Mouse (Mus musculus): ENCODE measurements around the gene Lfng. TPM values are rescaled to one million over a fixed set of nuclear protein-coding genes. Genes with fewer than 3 reads are reported as not detected.

The Lfng gene
- total RNA-seq, 2 experiments from 2014 or later: 2.9 to 4.4 TPM

GRCm38 (mm10) chr5:140583732-140584368, 23.3 kb upstream of the Lfng start:
- no peak for ATAC-seq (replicated peaks; ENCODE audit: low FRiP score, poor library complexity, severe bottlenecking)

GRCm38 (mm10) chr5:140589082-140589774, 17.9 kb upstream of the Lfng start:
- no peak for ATAC-seq (replicated peaks; ENCODE audit: low FRiP score, poor library complexity, severe bottlenecking)

GRCm38 (mm10) chr5:140594846-140595245, 12.3 kb upstream of the Lfng start:
- no peak for ATAC-seq (replicated peaks; ENCODE audit: low FRiP score, poor library complexity, severe bottlenecking)

GRCm38 (mm10) chr5:140596426-140596825, 10.7 kb upstream of the Lfng start:
- ATAC-seq (replicated peaks; ENCODE audit: low FRiP score, poor library complexity, severe bottlenecking): peak; percentile 26; the same call in 1 of the 2 replicates

- peak; percentile 81 for ATAC-seq (replicated peaks; ENCODE audit: low FRiP score, poor library complexity, severe bottlenecking)
Measured at GRCm38 (mm10) chr5:140596927-140597588, 10.1 kb upstream of the Lfng start.

GRCm38 (mm10) chr5:140597787-140598186, 9.3 kb upstream of the Lfng start:
- ATAC-seq (replicated peaks; ENCODE audit: low FRiP score, poor library complexity, severe bottlenecking): no peak

GRCm38 (mm10) chr5:140599939-140600338, 7.2 kb upstream of the Lfng start:
- no peak for ATAC-seq (replicated peaks; ENCODE audit: low FRiP score, poor library complexity, severe bottlenecking)

GRCm38 (mm10) chr5:140601712-140602111, 5.4 kb upstream of the Lfng start:
- ATAC-seq (replicated peaks; ENCODE audit: low FRiP score, poor library complexity, severe bottlenecking): no peak

GRCm38 (mm10) chr5:140602540-140602939, 4.6 kb upstream of the Lfng start:
- no peak for ATAC-seq (replicated peaks; ENCODE audit: low FRiP score, poor library complexity, severe bottlenecking)

GRCm38 (mm10) chr5:140604386-140604785, 2.7 kb upstream of the Lfng start:
- no peak for ATAC-seq (replicated peaks; ENCODE audit: low FRiP score, poor library complexity, severe bottlenecking)

GRCm38 (mm10) chr5:140605228-140605627, 1.9 kb upstream of the Lfng start:
- ATAC-seq (replicated peaks; ENCODE audit: low FRiP score, poor library complexity, severe bottlenecking): no peak

GRCm38 (mm10) chr5:140606386-140606785, 734 bp upstream of the Lfng start:
- ATAC-seq (replicated peaks; ENCODE audit: low FRiP score, poor library complexity, severe bottlenecking): no peak

GRCm38 (mm10) chr5:140607836-140608633, 915 bp downstream of the Lfng start:
- no peak for ATAC-seq (replicated peaks; ENCODE audit: low FRiP score, poor library complexity, severe bottlenecking)

GRCm38 (mm10) chr5:140608634-140609015, 1.5 kb downstream of the Lfng start:
- no peak for ATAC-seq (replicated peaks; ENCODE audit: low FRiP score, poor library complexity, severe bottlenecking)

- ATAC-seq (replicated peaks; ENCODE audit: low FRiP score, poor library complexity, severe bottlenecking): no peak
Measured at GRCm38 (mm10) chr5:140609511-140610272, 2.6 kb downstream of the Lfng start.

- ATAC-seq (replicated peaks; ENCODE audit: low FRiP score, poor library complexity, severe bottlenecking): no peak
Measured at GRCm38 (mm10) chr5:140610273-140611011, 3.3 kb downstream of the Lfng start.

- no peak for ATAC-seq (replicated peaks; ENCODE audit: low FRiP score, poor library complexity, severe bottlenecking)
Measured at GRCm38 (mm10) chr5:140611021-140611583, 4.0 kb downstream of the Lfng start.

GRCm38 (mm10) chr5:140611611-140612185, 4.6 kb downstream of the Lfng start:
- no peak for ATAC-seq (replicated peaks; ENCODE audit: low FRiP score, poor library complexity, severe bottlenecking)

Data from erythroblast, adult 5-6 weeks (primary cell).